Mouse (Mus musculus): ENCODE measurements around the gene Map3k13. TPM values are rescaled to one million over a fixed set of nuclear protein-coding genes. Genes with fewer than 3 reads are reported as not detected.
"Not testable (repeated sequence)": the region's sequence is repeated elsewhere in the genome, so short reads cannot be mapped to it uniquely, and the experiment has no call there.

The Map3k13 gene
- polyA plus RNA-seq, 1 experiment from 2014 or later: 6.4 TPM

GRCm38 (mm10) chr16:21782807-21783206 is 11.3 kb upstream of the Map3k13 start:
- Histone ChIP-seq H3K9me3 (replicated peaks; ENCODE audit: control insufficient read depth, low read length, poor library complexity, severe bottlenecking) (no peaks in the 10 kb centered on the region), H3K36me3 (ENCODE audit: control insufficient read depth, insufficient read depth, low read length) (no peaks in the 10 kb centered on the region), H3K4me2 (ENCODE audit: low read length) (no peak overlapping the region), H3K27me3 (ENCODE audit: control insufficient read depth, insufficient read depth, low read depth, low read length) (no peaks in the 10 kb centered on the region), H3K27ac (ENCODE audit: low read length) (no peak overlapping the region), H3K4me1 (ENCODE audit: control insufficient read depth, insufficient read depth, low read length) (no peaks in the 10 kb centered on the region; the same call in 1 of the 2 replicates), H3K9ac (ENCODE audit: low read depth, low read length) (no peak overlapping the region), H3K4me3 (ENCODE audit: low read depth, low read length) (no peak overlapping the region)
- WGBS: 74% methylated on average over 2 of the region's 2 CpGs
- ATAC-seq: no peak

DNA sequence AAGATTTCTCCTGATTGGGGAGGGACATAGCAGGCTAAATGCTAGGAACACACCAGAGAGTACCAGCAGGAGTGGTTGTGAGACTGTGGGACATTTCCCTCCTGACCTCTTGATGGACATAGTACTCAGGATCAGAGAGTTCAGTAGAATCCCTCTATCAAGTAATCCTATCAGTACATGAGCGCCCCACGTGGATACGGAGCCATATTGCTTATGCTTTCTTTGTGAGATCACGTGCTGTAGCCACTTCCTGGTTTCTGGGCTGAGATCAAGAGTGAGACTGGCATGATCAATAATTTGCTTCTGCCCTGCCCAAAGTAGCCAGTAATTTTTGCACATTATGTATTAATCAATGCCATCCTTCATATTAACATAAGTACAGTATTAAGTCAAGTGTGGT is 9.1 kb upstream of the Map3k13 start:
- Histone ChIP-seq H3K9ac (ENCODE audit: low read depth, low read length) (no peak overlapping the region), H3K4me1 (ENCODE audit: control insufficient read depth, insufficient read depth, low read length) (no peaks in the 10 kb centered on the region; the same call in 1 of the 2 replicates), H3K27me3 (ENCODE audit: control insufficient read depth, insufficient read depth, low read depth, low read length) (no peaks in the 10 kb centered on the region), H3K27ac (ENCODE audit: low read length) (no peak overlapping the region), H3K9me3 (replicated peaks; ENCODE audit: control insufficient read depth, low read length, poor library complexity, severe bottlenecking) (no peaks in the 10 kb centered on the region), H3K36me3 (ENCODE audit: control insufficient read depth, insufficient read depth, low read length) (no peaks in the 10 kb centered on the region), H3K4me2 (ENCODE audit: low read length) (no peak overlapping the region), H3K4me3 (ENCODE audit: low read depth, low read length) (no peak overlapping the region)
- WGBS: 73% methylated on average over 4 of the region's 4 CpGs
- ATAC-seq: no peak

DNA sequence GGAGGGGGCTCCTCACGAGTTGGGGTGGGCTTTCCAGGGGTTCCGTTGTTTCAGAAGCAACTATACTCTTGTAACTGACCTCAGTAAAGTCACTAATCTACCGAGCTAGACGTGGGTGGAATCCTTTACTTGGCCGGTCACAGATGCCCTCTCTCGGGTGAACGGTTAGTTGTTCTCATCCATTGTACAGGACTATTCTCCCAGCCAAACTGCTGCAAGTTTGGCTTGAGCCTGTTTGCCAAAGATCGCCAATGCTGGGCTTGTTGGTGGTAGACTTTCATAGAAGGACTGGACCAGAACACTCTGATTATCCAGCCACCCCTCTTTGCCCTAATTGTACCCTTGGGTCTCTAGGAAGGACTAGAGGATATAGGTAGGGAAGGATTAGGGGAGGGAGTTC is 7.8 kb upstream of the Map3k13 start:
- H3K4me2 ChIP-seq (ENCODE audit: low read length): no peak overlapping the region
- H3K9me3 ChIP-seq (replicated peaks; ENCODE audit: control insufficient read depth, low read length, poor library complexity, severe bottlenecking): no peaks in the 10 kb centered on the region
- no peak overlapping the region for H3K4me3 ChIP-seq (ENCODE audit: low read depth, low read length)
- H3K27me3 ChIP-seq (ENCODE audit: control insufficient read depth, insufficient read depth, low read depth, low read length): no peaks in the 10 kb centered on the region
- H3K27ac ChIP-seq (ENCODE audit: low read length): no peak overlapping the region
- no peak for ATAC-seq
- H3K36me3 ChIP-seq (ENCODE audit: control insufficient read depth, insufficient read depth, low read length): no peaks in the 10 kb centered on the region
- no peak overlapping the region for H3K9ac ChIP-seq (ENCODE audit: low read depth, low read length)
- no peaks in the 10 kb centered on the region; the same call in 1 of the 2 replicates for H3K4me1 ChIP-seq (ENCODE audit: control insufficient read depth, insufficient read depth, low read length)
- WGBS: 87% methylated on average over 8 of the region's 8 CpGs

GRCm38 (mm10) chr16:21787516-21788353 is 6.4 kb upstream of the Map3k13 start, which contains the start of gene Ehhadh:
Gene Ehhadh (minus strand): TSS chr16:21787807.
- no peaks in the 10 kb centered on the region for H3K9me3 ChIP-seq (replicated peaks; ENCODE audit: control insufficient read depth, low read length, poor library complexity, severe bottlenecking)
- H3K4me1 ChIP-seq (ENCODE audit: control insufficient read depth, insufficient read depth, low read length): no peaks in the 10 kb centered on the region; the same call in 1 of the 2 replicates
- peak within 1 kb of the TSS; percentile 63 for H3K27ac ChIP-seq (ENCODE audit: low read length)
- no peaks in the 10 kb centered on the region for H3K27me3 ChIP-seq (ENCODE audit: control insufficient read depth, insufficient read depth, low read depth, low read length)
- H3K4me2 ChIP-seq (ENCODE audit: low read length): peak within 1 kb of the TSS; percentile 81
- H3K36me3 ChIP-seq (ENCODE audit: control insufficient read depth, insufficient read depth, low read length): no peaks in the 10 kb centered on the region
- H3K9ac ChIP-seq (ENCODE audit: low read depth, low read length): peak within 1 kb of the TSS; percentile 69
- peak within 1 kb of the TSS; percentile 51 for H3K4me3 ChIP-seq (ENCODE audit: low read depth, low read length)
- 8% methylated on average over 28 of the region's 28 CpGs for WGBS
- ATAC-seq: peak; percentile 93

DNA sequence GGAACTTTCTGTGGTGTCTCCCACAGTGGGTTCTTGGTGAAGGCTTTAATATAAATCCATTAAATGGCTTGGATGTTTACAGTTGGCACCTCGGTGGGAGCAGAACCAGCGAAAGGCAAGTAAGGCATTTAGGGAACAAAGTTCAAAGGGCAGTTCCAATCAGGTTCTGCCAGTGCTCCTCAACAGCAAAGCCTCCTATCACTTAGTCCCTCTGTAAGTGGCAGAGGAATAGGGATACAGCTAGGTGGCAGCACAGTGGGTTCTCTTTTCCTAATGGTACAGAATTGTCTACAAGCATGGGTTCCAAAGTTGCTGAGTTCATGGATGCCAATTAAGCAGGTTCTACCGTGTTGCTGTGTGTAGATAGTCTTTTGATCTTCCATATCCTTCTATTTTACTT is 5.6 kb upstream of the Map3k13 start:
- no peaks in the 10 kb centered on the region for H3K36me3 ChIP-seq (ENCODE audit: control insufficient read depth, insufficient read depth, low read length)
- WGBS: 57% methylated on average over 3 of the region's 3 CpGs
- H3K4me1 ChIP-seq (ENCODE audit: control insufficient read depth, insufficient read depth, low read length): peaks cover 3% of the 10 kb centered on the region; the same call in 1 of the 2 replicates
- H3K27me3 ChIP-seq (ENCODE audit: control insufficient read depth, insufficient read depth, low read depth, low read length): no peaks in the 10 kb centered on the region
- H3K4me2 ChIP-seq (ENCODE audit: low read length): no peak overlapping the region
- ATAC-seq: no peak
- no peak overlapping the region for H3K27ac ChIP-seq (ENCODE audit: low read length)
- H3K9ac ChIP-seq (ENCODE audit: low read depth, low read length): no peak overlapping the region
- H3K4me3 ChIP-seq (ENCODE audit: low read depth, low read length): no peak overlapping the region
- H3K9me3 ChIP-seq (replicated peaks; ENCODE audit: control insufficient read depth, low read length, poor library complexity, severe bottlenecking): no peaks in the 10 kb centered on the region

- Histone ChIP-seq H3K9me3 (replicated peaks; ENCODE audit: control insufficient read depth, low read length, poor library complexity, severe bottlenecking) (no peaks in the 10 kb centered on the region), H3K9ac (ENCODE audit: low read depth, low read length) (no peak overlapping the region), H3K4me3 (ENCODE audit: low read depth, low read length) (no peak overlapping the region), H3K27me3 (ENCODE audit: control insufficient read depth, insufficient read depth, low read depth, low read length) (no peaks in the 10 kb centered on the region), H3K4me2 (ENCODE audit: low read length) (no peak overlapping the region), H3K36me3 (ENCODE audit: control insufficient read depth, insufficient read depth, low read length) (no peaks in the 10 kb centered on the region), H3K4me1 (ENCODE audit: control insufficient read depth, insufficient read depth, low read length) (peaks cover 4% of the 10 kb centered on the region; the same call in 1 of the 2 replicates), H3K27ac (ENCODE audit: low read length) (no peak overlapping the region)
- WGBS: 79% methylated on average over 2 of the region's 2 CpGs
- no peak for ATAC-seq
Observed at GRCm38 (mm10) chr16:21789180-21789579, 5.0 kb upstream of the Map3k13 start.

- Histone ChIP-seq H3K9ac (ENCODE audit: low read depth, low read length) (no peak overlapping the region), H3K36me3 (ENCODE audit: control insufficient read depth, insufficient read depth, low read length) (no peaks in the 10 kb centered on the region), H3K4me2 (ENCODE audit: low read length) (no peak overlapping the region), H3K4me1 (ENCODE audit: control insufficient read depth, insufficient read depth, low read length) (peaks cover 9% of the 10 kb centered on the region), H3K27ac (ENCODE audit: low read length) (no peak overlapping the region), H3K27me3 (ENCODE audit: control insufficient read depth, insufficient read depth, low read depth, low read length) (no peaks in the 10 kb centered on the region), H3K4me3 (ENCODE audit: low read depth, low read length) (no peak overlapping the region), H3K9me3 (replicated peaks; ENCODE audit: control insufficient read depth, low read length, poor library complexity, severe bottlenecking) (no peaks in the 10 kb centered on the region)
- ATAC-seq: no peak
- 17% methylated on average over 1 of the region's 1 CpGs for WGBS
Observed at GRCm38 (mm10) chr16:21790469-21790868, 3.7 kb upstream of the Map3k13 start.

- Histone ChIP-seq H3K36me3 (ENCODE audit: control insufficient read depth, insufficient read depth, low read length) (no peaks in the 10 kb centered on the region), H3K4me3 (ENCODE audit: low read depth, low read length) (no peak overlapping the region)
- 56% methylated on average over 3 of the region's 3 CpGs for WGBS
Observed at GRCm38 (mm10) chr16:21791779-21792178, 2.4 kb upstream of the Map3k13 start.

GRCm38 (mm10) chr16:21793080-21793810 is 901 bp upstream of the Map3k13 start:
- H3K27ac ChIP-seq (ENCODE audit: low read length): peak overlapping the region; percentile 72
- peak overlapping the region; percentile 21; the same call in 1 of the 2 replicates for H3K9ac ChIP-seq (ENCODE audit: low read depth, low read length)
- 0 out of 2 replicates have a peak, but pooled peaks have one; percentile 0 for ATAC-seq
- peak overlapping the region; percentile 67 for H3K4me3 ChIP-seq (ENCODE audit: low read depth, low read length)
- H3K4me1 ChIP-seq (ENCODE audit: control insufficient read depth, insufficient read depth, low read length): peaks cover 16% of the 10 kb centered on the region
- 43% methylated on average over 2 of the region's 2 CpGs for WGBS
- not testable (repeated sequence) for H3K36me3 ChIP-seq (ENCODE audit: control insufficient read depth, insufficient read depth, low read length); H3K27me3 ChIP-seq (ENCODE audit: control insufficient read depth, insufficient read depth, low read depth, low read length); H3K9me3 ChIP-seq (replicated peaks; ENCODE audit: control insufficient read depth, low read length, poor library complexity, severe bottlenecking)
- H3K4me2 ChIP-seq (ENCODE audit: low read length): peak overlapping the region; percentile 57

More at GRCm38 (mm10) chr16:21791779-21792178, 2.4 kb upstream of the Map3k13 start:
- Histone ChIP-seq H3K4me2 (ENCODE audit: low read length) (no peak overlapping the region), H3K4me1 (ENCODE audit: control insufficient read depth, insufficient read depth, low read length) (peaks cover 16% of the 10 kb centered on the region), H3K27ac (ENCODE audit: low read length) (no peak overlapping the region), H3K9me3 (replicated peaks; ENCODE audit: control insufficient read depth, low read length, poor library complexity, severe bottlenecking) (no peaks in the 10 kb centered on the region), H3K27me3 (ENCODE audit: control insufficient read depth, insufficient read depth, low read depth, low read length) (no peaks in the 10 kb centered on the region), H3K9ac (ENCODE audit: low read depth, low read length) (no peak overlapping the region)
- ATAC-seq: no peak
